Mouse (Mus musculus): ENCODE data around the gene Iqcf4.

DNA sequence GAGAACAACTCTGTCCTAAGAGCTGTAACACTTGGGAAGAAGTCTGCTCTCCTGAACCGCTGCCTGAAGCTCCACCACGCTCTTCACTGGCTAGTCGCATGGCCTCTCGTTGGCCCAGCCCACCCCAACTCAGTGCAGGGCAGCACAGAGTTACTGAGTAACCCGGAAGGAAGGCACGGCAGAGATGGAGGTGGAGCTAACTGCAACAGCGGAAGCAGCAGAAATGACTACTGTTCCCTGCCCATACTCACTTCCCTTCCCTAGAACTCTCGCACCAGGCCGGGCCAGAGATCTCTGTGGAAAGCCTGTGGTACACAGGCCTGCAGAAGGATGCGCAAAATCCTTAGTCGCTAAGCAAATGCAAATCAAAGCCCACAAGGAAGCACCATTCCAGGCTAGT, 4.4 kb downstream of the Iqcf4 start:
- TF ChIP-seq CTCF (IDR thresholded peaks at IDR 0.05; ENCODE audit: low read depth) (no peak), EP300 (IDR thresholded peaks at IDR 0.05; ENCODE audit: low read depth) (no peak)

Measured in liver, postnatal 0 days (tissue).